Mouse (Mus musculus): ENCODE data around the gene Tesk2. TPM values are rescaled to one million over a fixed set of nuclear protein-coding genes. Genes with fewer than 3 reads are reported as not detected.

Tesk2 gene
- total and polyA plus RNA-seq, 3 experiments, result 1.3 to 6.6 (median 4.8) TPM

- Histone ChIP-seq H3K4me3 (ENCODE audit: low read depth, low read length) (no peak overlapping the region), H3K36me3 (replicated peaks) (no peaks in the 10 kb centered on the region), H3K27me3 (ENCODE audit: insufficient read depth, low read length) (0 out of 2 replicates have a peak, but pooled peaks cover 2% of the 10 kb centered on the region), H3K9me3 (replicated peaks) (no peaks in the 10 kb centered on the region), H3K4me1 (ENCODE audit: insufficient read depth, low read depth, low read length) (peaks cover 2% of the 10 kb centered on the region; the same call in 1 of the 2 replicates)
- TF ChIP-seq GATA1 (IDR thresholded peaks at IDR 0.05; ENCODE audit: borderline replicate concordance, low read length) (no peak), POLR2AphosphoS5 (IDR thresholded peaks at IDR 0.05; ENCODE audit: insufficient replicate concordance, low read depth, low read length) (no peak), CTCF (IDR thresholded peaks at IDR 0.05; ENCODE audit: low read depth, low read length) (no peak), TAL1 (conservative IDR thresholded peaks at IDR 0.05; ENCODE audit: low read depth, low read length) (no peak), GATA2 (IDR thresholded peaks at IDR 0.05; ENCODE audit: borderline replicate concordance, low read depth, low read length) (no peak)
- ATAC-seq (ENCODE audit: extremely low read depth, insufficient number of reproducible peaks, low FRiP score, poor library complexity, severe bottlenecking) (no peak), DNase-seq (ENCODE audit: low spot score) (no peak)
Measured at GRCm38 (mm10) chr4:116776391-116776790, 55.6 kb downstream of the Tesk2 start.

- no peak for ATAC-seq (ENCODE audit: extremely low read depth, insufficient number of reproducible peaks, low FRiP score, poor library complexity, severe bottlenecking)
- H3K27me3 ChIP-seq (ENCODE audit: insufficient read depth, low read length), result 0 out of 2 replicates have a peak, but pooled peaks cover 2% of the 10 kb centered on the region
- H3K4me3 ChIP-seq (ENCODE audit: low read depth, low read length), result no peak overlapping the region
- no peaks in the 10 kb centered on the region for H3K9me3 ChIP-seq (replicated peaks)
- peaks cover 2% of the 10 kb centered on the region; the same call in 1 of the 2 replicates for H3K4me1 ChIP-seq (ENCODE audit: insufficient read depth, low read depth, low read length)
- no peaks in the 10 kb centered on the region for H3K36me3 ChIP-seq (replicated peaks)
- TF ChIP-seq GATA2 (IDR thresholded peaks at IDR 0.05; ENCODE audit: borderline replicate concordance, low read depth, low read length) (no peak), TAL1 (conservative IDR thresholded peaks at IDR 0.05; ENCODE audit: low read depth, low read length) (no peak), GATA1 (IDR thresholded peaks at IDR 0.05; ENCODE audit: borderline replicate concordance, low read length) (no peak), POLR2AphosphoS5 (IDR thresholded peaks at IDR 0.05; ENCODE audit: insufficient replicate concordance, low read depth, low read length) (no peak), CTCF (IDR thresholded peaks at IDR 0.05; ENCODE audit: low read depth, low read length) (no peak)
- DNase-seq (ENCODE audit: low spot score), result no peak
Measured at GRCm38 (mm10) chr4:116777079-116777478, 56.3 kb downstream of the Tesk2 start.

- ATAC-seq (ENCODE audit: extremely low read depth, insufficient number of reproducible peaks, low FRiP score, poor library complexity, severe bottlenecking), result no peak
- H3K4me3 ChIP-seq (ENCODE audit: low read depth, low read length), result no peak overlapping the region
- TF ChIP-seq GATA2 (IDR thresholded peaks at IDR 0.05; ENCODE audit: borderline replicate concordance, low read depth, low read length) (no peak), GATA1 (IDR thresholded peaks at IDR 0.05; ENCODE audit: borderline replicate concordance, low read length) (no peak), POLR2AphosphoS5 (IDR thresholded peaks at IDR 0.05; ENCODE audit: insufficient replicate concordance, low read depth, low read length) (no peak), CTCF (IDR thresholded peaks at IDR 0.05; ENCODE audit: low read depth, low read length) (no peak), TAL1 (conservative IDR thresholded peaks at IDR 0.05; ENCODE audit: low read depth, low read length) (no peak)
- no peaks in the 10 kb centered on the region for H3K9me3 ChIP-seq (replicated peaks)
- 0 out of 2 replicates have a peak, but pooled peaks cover 2% of the 10 kb centered on the region for H3K27me3 ChIP-seq (ENCODE audit: insufficient read depth, low read length)
- DNase-seq (ENCODE audit: low spot score), result no peak
- H3K36me3 ChIP-seq (replicated peaks), result no peaks in the 10 kb centered on the region
- H3K4me1 ChIP-seq (ENCODE audit: insufficient read depth, low read depth, low read length), result peaks cover 2% of the 10 kb centered on the region; the same call in 1 of the 2 replicates
Measured at GRCm38 (mm10) chr4:116780541-116780940, 59.8 kb downstream of the Tesk2 start.

- Histone ChIP-seq H3K27me3 (ENCODE audit: insufficient read depth, low read length) (0 out of 2 replicates have a peak, but pooled peaks cover 2% of the 10 kb centered on the region), H3K4me3 (ENCODE audit: low read depth, low read length) (no peak overlapping the region), H3K36me3 (replicated peaks) (no peaks in the 10 kb centered on the region), H3K9me3 (replicated peaks) (no peaks in the 10 kb centered on the region), H3K4me1 (ENCODE audit: insufficient read depth, low read depth, low read length) (peaks cover 2% of the 10 kb centered on the region; the same call in 1 of the 2 replicates)
- ATAC-seq (ENCODE audit: extremely low read depth, insufficient number of reproducible peaks, low FRiP score, poor library complexity, severe bottlenecking) (no peak), DNase-seq (ENCODE audit: low spot score) (no peak)
- no peak for TF ChIP-seq GATA1 (IDR thresholded peaks at IDR 0.05; ENCODE audit: borderline replicate concordance, low read length)
- no peak for TF ChIP-seq GATA2 (IDR thresholded peaks at IDR 0.05; ENCODE audit: borderline replicate concordance, low read depth, low read length)
- TF ChIP-seq POLR2AphosphoS5 (IDR thresholded peaks at IDR 0.05; ENCODE audit: insufficient replicate concordance, low read depth, low read length), result no peak
- TF ChIP-seq CTCF (IDR thresholded peaks at IDR 0.05; ENCODE audit: low read depth, low read length), result no peak
- no peak for TF ChIP-seq TAL1 (conservative IDR thresholded peaks at IDR 0.05; ENCODE audit: low read depth, low read length)
Measured at GRCm38 (mm10) chr4:116781366-116781765, 60.6 kb downstream of the Tesk2 start.

GRCm38 (mm10) chr4:116782171-116782570 is 61.4 kb downstream of the Tesk2 start:
- no peak for ATAC-seq (ENCODE audit: extremely low read depth, insufficient number of reproducible peaks, low FRiP score, poor library complexity, severe bottlenecking)

GRCm38 (mm10) chr4:116786587-116786986 is 65.8 kb downstream of the Tesk2 start:
- ATAC-seq (ENCODE audit: extremely low read depth, insufficient number of reproducible peaks, low FRiP score, poor library complexity, severe bottlenecking), result no peak
- Histone ChIP-seq H3K9me3 (replicated peaks) (no peaks in the 10 kb centered on the region), H3K27me3 (ENCODE audit: insufficient read depth, low read length) (no peaks in the 10 kb centered on the region), H3K36me3 (replicated peaks) (no peaks in the 10 kb centered on the region), H3K4me3 (ENCODE audit: low read depth, low read length) (no peak overlapping the region), H3K4me1 (ENCODE audit: insufficient read depth, low read depth, low read length) (no peaks in the 10 kb centered on the region)
- TF ChIP-seq CTCF (IDR thresholded peaks at IDR 0.05; ENCODE audit: low read depth, low read length) (no peak), TAL1 (conservative IDR thresholded peaks at IDR 0.05; ENCODE audit: low read depth, low read length) (no peak), GATA1 (IDR thresholded peaks at IDR 0.05; ENCODE audit: borderline replicate concordance, low read length) (no peak), POLR2AphosphoS5 (IDR thresholded peaks at IDR 0.05; ENCODE audit: insufficient replicate concordance, low read depth, low read length) (no peak), GATA2 (IDR thresholded peaks at IDR 0.05; ENCODE audit: borderline replicate concordance, low read depth, low read length) (no peak)
- no peak for DNase-seq (ENCODE audit: low spot score)

More at GRCm38 (mm10) chr4:116782171-116782570, 61.4 kb downstream of the Tesk2 start:
- DNase-seq (ENCODE audit: low spot score), result no peak
- H3K36me3 ChIP-seq (replicated peaks), result no peaks in the 10 kb centered on the region
- TF ChIP-seq GATA2 (IDR thresholded peaks at IDR 0.05; ENCODE audit: borderline replicate concordance, low read depth, low read length) (no peak), CTCF (IDR thresholded peaks at IDR 0.05; ENCODE audit: low read depth, low read length) (no peak), TAL1 (conservative IDR thresholded peaks at IDR 0.05; ENCODE audit: low read depth, low read length) (no peak), GATA1 (IDR thresholded peaks at IDR 0.05; ENCODE audit: borderline replicate concordance, low read length) (no peak), POLR2AphosphoS5 (IDR thresholded peaks at IDR 0.05; ENCODE audit: insufficient replicate concordance, low read depth, low read length) (no peak)
- H3K4me3 ChIP-seq (ENCODE audit: low read depth, low read length), result no peak overlapping the region
- H3K9me3 ChIP-seq (replicated peaks), result no peaks in the 10 kb centered on the region
- 0 out of 2 replicates have a peak, but pooled peaks cover 2% of the 10 kb centered on the region for H3K27me3 ChIP-seq (ENCODE audit: insufficient read depth, low read length)
- peaks cover 2% of the 10 kb centered on the region; the same call in 1 of the 2 replicates for H3K4me1 ChIP-seq (ENCODE audit: insufficient read depth, low read depth, low read length)

Measured in G1E (cell line).